Mouse (Mus musculus) left cerebral cortex, adult 2 months (tissue): Measurements from ENCODE around the gene Rplp2. TPM values are rescaled to one million over a fixed set of nuclear protein-coding genes. Genes with fewer than 3 reads are reported as not detected.

ENCODE experiments used
- DNase-seq, 2 experiments: peaks; one replicate each; pipeline ENCODE4 v3.0.0; 2021 to 2022; ENCODE audit warnings: low spot score in 2 of 2, mixed read lengths in 1 of 2; ENCODE audit errors: extremely low spot score in 1 of 2
- H3K27ac ChIP-seq: fragments of 200-600 bp; 2 replicates; pipeline ENCODE4 v1.8.1; 2022
- H3K4me3 ChIP-seq: fragments of 200-600 bp; 2 replicates; pipeline ENCODE4 v1.8.1; 2022
- CTCF ChIP-seq: fragments of 200-600 bp; IDR thresholded peaks from 2 replicates; pipeline ENCODE4 v1.8.1; 2022; ENCODE audit warnings: antibody characterized with exemption, mild to moderate bottlenecking, moderate library complexity
- intact Hi-C: fragments of 180-260 bp; cut with DNase I; formaldehyde crosslinking; loops from one replicate; pipeline ENCODE4 v1.15.1; 2025
- total RNA-seq, 2 experiments: library from RNA; stranded (reverse); gene quantifications; 2 replicates each; pipeline ENCODE4 v1.2.3; 2021

Rplp2 gene
- total RNA-seq, 2 experiments from 2014 or later, result 552 to 567 TPM

GRCm38 (mm10) chr7:141482531-141483024 lies 35.4 kb downstream of the Rplp2 start:
- no peak for DNase-seq
- intact Hi-C loops, result no loop called here
- no peak overlapping the region; the same call in 1 of the 2 replicates for H3K27ac ChIP-seq
- no peak for TF ChIP-seq CTCF
- H3K4me3 ChIP-seq, result peak overlapping the region; percentile 57

DNA sequence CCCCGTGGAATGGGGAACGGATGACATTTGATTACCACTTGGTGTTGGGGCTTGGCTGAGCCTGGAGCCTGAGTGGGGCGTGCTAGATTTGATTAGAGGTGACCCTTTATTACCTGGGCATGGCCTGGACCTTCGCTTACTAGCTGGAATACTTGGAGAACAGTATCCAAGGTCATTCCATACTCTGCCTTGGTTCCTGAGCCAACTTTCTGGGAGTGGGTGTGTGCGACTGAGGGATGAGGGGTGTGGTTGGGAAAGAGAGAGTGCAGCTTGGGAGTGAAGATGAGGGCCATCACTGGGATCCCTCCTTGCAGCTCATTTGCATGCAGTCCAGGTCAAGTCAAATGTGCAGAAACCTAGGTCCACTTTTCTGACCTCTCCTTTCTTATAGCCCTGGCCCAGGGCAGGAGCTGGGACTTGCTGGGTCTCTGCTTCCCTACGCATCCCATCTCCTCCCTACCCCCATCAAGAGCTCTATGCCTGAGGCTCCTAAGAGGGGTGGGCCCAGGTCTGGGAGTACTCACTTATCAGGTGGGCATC lies 36.0 kb downstream of the Rplp2 start:
- intact Hi-C loops, result no loop called here
- Histone ChIP-seq H3K4me3 (no peak overlapping the region), H3K27ac (no peak overlapping the region)
- no peak for DNase-seq
- TF ChIP-seq CTCF, result no peak

GRCm38 (mm10) chr7:141484186-141485120 lies 37.3 kb downstream of the Rplp2 start:
- TF ChIP-seq CTCF, result no peak
- no peak overlapping the region for H3K4me3 ChIP-seq
- no peak overlapping the region for H3K27ac ChIP-seq
- no peak for DNase-seq
- intact Hi-C loops, result no loop called here

DNA sequence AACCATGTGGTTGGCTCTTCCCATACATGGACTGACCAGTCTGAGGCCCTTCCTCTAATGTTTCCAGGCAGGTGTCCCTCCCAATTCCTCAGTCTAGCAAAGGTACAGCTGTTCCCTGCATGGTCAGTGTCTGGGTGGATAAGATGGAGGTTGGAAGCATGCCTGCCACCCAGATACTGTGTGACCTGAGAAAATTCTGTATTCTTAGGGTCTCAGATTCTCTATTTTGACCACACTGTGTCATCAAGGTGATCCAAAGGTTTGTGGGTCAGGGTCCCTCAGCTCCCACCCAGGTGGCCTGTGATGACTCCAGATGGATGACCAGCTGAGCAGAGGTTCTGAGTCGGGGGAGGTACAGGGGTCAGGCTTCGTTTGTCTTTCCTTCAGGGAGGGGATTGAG lies 38.0 kb downstream of the Rplp2 start:
- Histone ChIP-seq H3K4me3 (no peak overlapping the region), H3K27ac (no peak overlapping the region)
- no peak for TF ChIP-seq CTCF
- intact Hi-C loops, result no loop called here
- DNase-seq, result peak in 1 of 2 experiments; percentile 6

- intact Hi-C loops, result no loop called here
- H3K4me3 ChIP-seq, result no peak overlapping the region
- H3K27ac ChIP-seq, result no peak overlapping the region
- DNase-seq, result peak in 1 of 2 experiments; percentile 7
- no peak for TF ChIP-seq CTCF
Observed at GRCm38 (mm10) chr7:141485606-141486005, 38.4 kb downstream of the Rplp2 start.

GRCm38 (mm10) chr7:141486239-141486638 lies 39.1 kb downstream of the Rplp2 start:
- no peak overlapping the region for H3K27ac ChIP-seq
- DNase-seq, result no peak
- no peak for TF ChIP-seq CTCF
- no peak overlapping the region for H3K4me3 ChIP-seq
- intact Hi-C loops, result no loop called here

GRCm38 (mm10) chr7:141487141-141487540 lies 40.0 kb downstream of the Rplp2 start:
- TF ChIP-seq CTCF, result no peak
- intact Hi-C loops, result no loop called here
- H3K27ac ChIP-seq, result no peak overlapping the region
- peak in 1 of 2 experiments; percentile 7 for DNase-seq
- no peak overlapping the region for H3K4me3 ChIP-seq

GRCm38 (mm10) chr7:141491151-141491550 lies 44.0 kb downstream of the Rplp2 start:
- intact Hi-C loops, result no loop called here

GRCm38 (mm10) chr7:141492738-141493137 lies 45.6 kb downstream of the Rplp2 start:
- Histone ChIP-seq H3K4me3 (no peak overlapping the region), H3K27ac (no peak overlapping the region)
- intact Hi-C loops, result no loop called here
- no peak for DNase-seq
- no peak for TF ChIP-seq CTCF

More at GRCm38 (mm10) chr7:141491151-141491550, 44.0 kb downstream of the Rplp2 start:
- Histone ChIP-seq H3K27ac (no peak overlapping the region), H3K4me3 (no peak overlapping the region)
- DNase-seq, result no peak
- TF ChIP-seq CTCF, result peak; percentile 31

DNA sequence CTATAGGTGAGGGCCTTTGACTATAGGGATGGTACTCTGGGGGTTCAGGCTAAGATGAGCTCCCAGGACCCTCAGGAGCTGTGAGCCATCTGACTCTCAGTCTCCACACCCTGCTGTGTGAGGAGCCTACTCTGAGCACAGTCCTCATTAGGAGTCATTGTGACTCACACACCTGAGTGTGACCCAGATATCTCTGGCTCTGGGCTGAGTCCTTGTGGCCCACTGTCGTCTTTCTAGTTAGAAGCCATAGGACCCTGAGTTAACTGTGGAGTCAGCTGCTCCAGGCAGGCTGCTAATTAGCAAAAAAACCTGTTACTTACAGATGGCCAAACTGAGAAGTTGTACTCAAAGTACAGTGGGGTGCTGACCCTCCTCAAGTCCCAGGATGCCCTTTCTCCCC lies 46.6 kb downstream of the Rplp2 start:
- intact Hi-C loops, result no loop called here
- Histone ChIP-seq H3K27ac (no peak overlapping the region), H3K4me3 (no peak overlapping the region)
- DNase-seq, result no peak
- no peak for TF ChIP-seq CTCF

DNA sequence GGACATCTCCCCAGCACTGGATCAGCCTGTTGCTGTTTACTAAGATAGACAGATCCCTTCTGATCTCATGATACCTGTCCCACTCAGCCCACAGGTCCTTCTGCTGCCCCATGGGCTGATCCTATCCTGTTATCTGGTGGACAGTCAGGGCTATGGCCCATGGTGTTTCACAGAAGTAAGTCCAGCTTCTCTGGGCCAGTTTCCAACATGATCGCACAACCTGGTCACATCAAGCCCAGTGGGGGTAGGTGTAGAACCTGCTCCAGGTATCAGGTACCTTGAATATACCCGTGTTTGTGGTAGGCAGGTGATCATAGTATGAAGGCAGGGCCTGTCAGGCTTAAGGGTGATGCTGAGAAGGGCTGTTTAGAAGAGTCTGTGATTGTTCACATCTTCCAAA lies 48.2 kb downstream of the Rplp2 start:
- Histone ChIP-seq H3K4me3 (no peak overlapping the region), H3K27ac (no peak overlapping the region)
- no peak for TF ChIP-seq CTCF
- DNase-seq, result no peak
- intact Hi-C loops, result no loop called here

DNA sequence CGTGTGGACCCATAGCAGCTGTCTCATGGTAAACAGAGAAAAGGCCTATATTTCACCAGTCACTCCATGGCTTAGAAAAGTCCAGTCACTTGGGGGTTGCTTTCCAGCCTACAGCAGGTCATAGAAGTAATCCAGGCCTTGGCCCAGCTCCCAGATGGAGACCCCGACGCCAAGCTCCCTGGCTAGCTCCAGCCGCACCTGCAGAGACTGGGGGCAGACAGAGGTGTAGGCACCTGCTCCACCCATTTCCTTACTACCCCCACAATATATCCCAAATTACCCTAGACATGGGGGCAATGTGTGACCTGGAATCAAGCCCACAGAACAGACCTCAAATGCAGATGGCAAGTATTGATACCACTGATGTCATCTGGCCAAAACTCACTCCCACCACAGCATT lies 48.8 kb downstream of the Rplp2 start:
- DNase-seq, result no peak
- H3K4me3 ChIP-seq, result no peak overlapping the region
- H3K27ac ChIP-seq, result no peak overlapping the region
- TF ChIP-seq CTCF, result no peak
- intact Hi-C loops, result no loop called here
